Mouse (Mus musculus) lung, adult 2 months (tissue): ENCODE measurements around the gene Olfr545.

ENCODE experiments used
- CTCF ChIP-seq: fragments of 200-500 bp; IDR thresholded peaks from 2 replicates; pipeline ENCODE4 v1.5.1; 2011; ENCODE audit warnings: mild to moderate bottlenecking, low read length, control low read depth; ENCODE audit not compliant: insufficient read depth
- POLR2A ChIP-seq: fragments of 200-500 bp; IDR thresholded peaks from 2 replicates; pipeline ENCODE4 v1.6.1; 2011; ENCODE audit warnings: low read depth, mild to moderate bottlenecking, control low read depth, low read length, borderline replicate concordance; ENCODE audit errors: extremely low read depth

DNA sequence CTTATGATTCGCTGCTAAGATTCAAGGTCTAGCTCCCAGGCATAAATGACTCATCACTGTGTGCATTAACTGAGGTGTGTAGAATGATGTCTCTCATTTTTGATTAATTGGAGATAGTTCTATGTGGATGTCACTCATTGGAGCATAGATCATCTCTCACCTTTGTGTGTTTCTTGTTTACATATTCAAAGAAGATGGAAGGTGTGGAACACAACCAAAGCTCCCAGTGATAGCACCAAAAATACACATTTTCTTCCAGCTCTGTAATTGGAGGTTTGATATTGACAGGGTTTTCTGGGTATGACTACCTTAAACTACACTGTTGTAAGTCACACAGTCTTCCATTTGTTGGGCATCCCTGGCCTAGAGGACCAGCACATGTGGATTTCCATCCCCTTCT is 35.1 kb upstream of the Olfr545 start, which contains the start of gene Olfr547:
- TF ChIP-seq CTCF (no peak), POLR2A (no peak)
